Mouse (Mus musculus): ENCODE measurements around the gene Pacrg. TPM values are rescaled to one million over a fixed set of nuclear protein-coding genes. Genes with fewer than 3 reads are reported as not detected.
A peak's percentile ranks its signal among the peaks of the same experiment; 100 is the strongest.

Pacrg gene
- 1.0 and 2.0 TPM in 2 replicates for polyA plus RNA-seq (2015; fragmentation: Nextera tagmentation; extraction: Ambion mirVana)

DNA sequence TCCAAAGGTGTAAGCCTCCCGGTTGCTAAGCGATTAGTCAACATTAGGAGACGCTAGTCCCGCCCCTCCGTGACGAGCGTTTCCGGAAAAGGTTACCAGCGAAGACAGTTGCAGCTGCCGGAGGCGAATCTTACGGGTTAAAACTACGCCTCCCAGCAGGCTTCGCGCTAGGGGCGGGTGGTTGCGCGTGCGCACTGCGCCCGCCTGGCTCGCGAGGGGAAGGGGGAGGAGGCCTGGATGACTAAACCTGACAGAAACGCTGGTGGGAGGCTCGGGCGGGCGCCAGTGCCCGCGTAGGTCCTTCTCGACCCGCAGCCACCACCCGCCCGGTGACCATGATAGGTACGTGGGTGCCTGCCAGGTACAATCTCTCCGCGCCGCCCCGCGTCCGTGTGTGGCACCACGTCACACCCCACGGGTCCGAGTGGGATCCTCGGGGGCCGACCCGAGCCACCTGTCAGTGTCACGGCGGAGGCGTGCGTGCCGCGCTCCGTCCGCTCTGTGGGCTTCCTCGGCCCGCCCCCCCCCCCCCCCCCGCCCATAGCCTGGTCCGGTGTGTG lies at the start of gene Pacrg, which contains the start of gene Prkn:
Gene Pacrg, minus strand, starts transcription at position 164 of the 560 bp plus-strand sequence.
Gene Prkn, plus strand, starts transcription at position 237 of the 560 bp plus-strand sequence.
- H3K9ac ChIP-seq = peak within 1 kb of the TSS; percentile 65
- no peaks in the 10 kb centered on the region for H3K36me3 ChIP-seq
- WGBS = 0% methylated on average over 48 of the region's 58 CpGs
- H3K4me1 ChIP-seq = peaks cover 4% of the 10 kb centered on the region; the same call in 1 of the 2 replicates
- H3K27me3 ChIP-seq (replicated peaks) = no peaks in the 10 kb centered on the region
- peak within 1 kb of the TSS; percentile 77 for H3K4me3 ChIP-seq (replicated peaks)
- peak within 1 kb of the TSS; percentile 61 for H3K27ac ChIP-seq
- ATAC-seq (ENCODE audit: insufficient read depth, low FRiP score, low read depth) = peak; percentile 95
- no peaks in the 10 kb centered on the region for H3K9me3 ChIP-seq
- peak within 1 kb of the TSS; percentile 90 for H3K4me2 ChIP-seq

DNA sequence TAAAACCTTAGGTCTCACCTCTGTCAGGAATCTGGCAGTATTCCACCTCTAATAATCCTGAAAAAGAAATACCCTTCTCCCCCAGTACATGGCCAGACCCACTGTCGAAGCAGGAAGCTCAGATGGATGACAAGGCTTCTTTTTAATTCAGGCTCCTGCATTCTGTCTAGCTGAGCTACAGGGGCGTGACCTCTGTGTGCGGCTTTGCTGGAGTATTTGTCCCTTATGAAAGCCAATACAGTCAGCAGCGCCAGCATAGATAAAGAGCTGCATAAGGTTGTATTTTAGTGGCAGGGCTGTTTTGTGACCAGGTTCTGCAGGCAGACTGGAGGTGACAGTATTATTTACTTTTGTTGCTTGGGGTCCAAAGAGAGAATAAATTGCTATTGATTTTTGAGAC lies 47.8 kb upstream of the Pacrg start:
- Histone ChIP-seq H3K9me3 (no peaks in the 10 kb centered on the region), H3K4me2 (no peak overlapping the region), H3K9ac (no peak overlapping the region), H3K4me3 (replicated peaks) (no peak overlapping the region), H3K4me1 (no peaks in the 10 kb centered on the region), H3K27ac (no peak overlapping the region), H3K27me3 (replicated peaks) (no peaks in the 10 kb centered on the region), H3K36me3 (no peaks in the 10 kb centered on the region)
- no peak for ATAC-seq (ENCODE audit: insufficient read depth, low FRiP score, low read depth)
- WGBS = 35% methylated on average over 4 of the region's 4 CpGs

DNA sequence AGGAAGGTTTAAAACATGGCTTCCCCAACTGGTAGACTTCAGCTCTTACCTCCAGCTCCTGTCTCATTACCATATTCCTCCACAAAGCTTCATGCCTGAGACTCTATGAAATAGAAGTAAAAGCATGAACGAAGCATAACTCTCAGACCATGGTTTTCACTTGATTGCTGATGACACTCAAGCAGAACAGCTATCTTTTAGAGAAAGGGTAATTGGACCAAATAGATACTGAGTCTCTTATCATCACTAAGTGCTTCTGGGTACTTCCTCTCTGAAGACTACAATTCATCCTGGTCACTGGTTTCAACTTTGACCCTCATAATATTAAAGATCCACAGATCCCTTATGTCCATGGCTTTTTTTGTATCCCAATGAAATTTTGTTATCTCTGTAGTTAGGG lies 42.1 kb upstream of the Pacrg start:
- Histone ChIP-seq H3K27me3 (replicated peaks) (no peaks in the 10 kb centered on the region), H3K36me3 (no peaks in the 10 kb centered on the region), H3K4me1 (no peaks in the 10 kb centered on the region), H3K27ac (no peak overlapping the region), H3K4me3 (replicated peaks) (no peak overlapping the region), H3K9ac (no peak overlapping the region), H3K9me3 (no peaks in the 10 kb centered on the region), H3K4me2 (no peak overlapping the region)
- no peak for ATAC-seq (ENCODE audit: insufficient read depth, low FRiP score, low read depth)
- 82% methylated on average over 1 of the region's 1 CpGs for WGBS

DNA sequence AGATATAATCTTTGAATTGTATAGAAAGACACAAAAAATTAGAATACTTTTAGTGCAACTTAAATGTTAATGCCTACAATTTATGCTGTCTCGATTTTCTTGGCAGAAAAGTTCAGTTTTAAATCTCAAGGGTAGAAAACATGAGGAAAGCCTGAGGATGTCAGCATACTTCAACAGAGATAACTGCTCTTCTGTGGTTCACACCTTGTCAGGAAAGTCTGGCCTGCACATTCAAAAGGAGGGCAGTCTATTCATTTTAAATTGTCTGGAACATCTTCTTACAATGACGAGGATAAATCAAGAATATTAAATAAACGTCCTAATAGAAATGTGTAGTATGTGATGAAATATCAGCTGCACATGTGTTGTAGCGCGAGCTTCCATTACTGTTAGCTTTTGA lies 38.9 kb upstream of the Pacrg start:
- H3K27ac ChIP-seq = no peak overlapping the region
- WGBS = 78% methylated on average over 5 of the region's 5 CpGs

DNA sequence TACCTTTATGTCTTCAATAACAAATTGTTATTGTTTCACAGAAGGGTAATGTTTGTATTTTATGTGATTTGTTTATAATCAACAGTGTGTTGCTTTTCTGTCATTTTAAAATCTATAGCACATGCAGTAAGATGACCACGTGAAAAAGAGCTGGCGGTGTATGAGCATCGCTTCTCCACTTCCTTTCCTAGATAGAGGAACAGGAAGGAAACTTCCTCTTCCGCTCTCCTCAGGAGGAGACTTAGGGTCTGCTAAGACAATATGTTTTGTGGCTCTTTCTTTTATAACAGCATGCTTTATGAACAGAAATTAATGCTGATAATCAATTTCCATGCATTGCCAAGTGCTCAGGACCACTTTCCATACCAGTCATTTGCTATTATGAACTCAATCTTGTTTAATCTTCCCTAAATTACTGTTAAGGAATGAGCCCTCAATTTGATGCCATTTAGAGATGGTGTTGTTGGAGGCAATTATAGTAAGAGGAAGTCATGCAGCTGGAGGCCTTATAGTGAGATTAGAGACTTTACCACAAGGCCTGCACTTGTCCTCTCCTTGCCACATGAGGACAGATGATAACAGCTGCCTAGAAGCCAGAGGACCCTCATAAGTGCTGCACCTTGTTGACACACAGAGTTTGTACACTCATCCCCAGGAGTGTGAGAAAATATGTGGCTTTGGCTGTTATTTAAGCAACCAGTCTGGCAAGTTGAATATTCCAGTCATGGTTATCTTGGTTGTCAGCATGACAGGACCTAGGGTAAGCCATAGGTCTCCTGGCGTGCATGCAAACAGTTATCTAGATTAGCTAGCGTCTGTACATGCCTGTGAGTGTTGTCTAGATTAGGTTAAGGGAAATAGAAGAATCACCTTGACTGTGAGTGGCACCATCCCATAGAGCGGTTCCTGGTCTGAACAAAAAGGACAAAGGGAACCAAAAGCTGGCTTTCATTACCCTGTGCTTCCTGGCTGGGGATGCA lies 34.4 kb upstream of the Pacrg start:
- no peaks in the 10 kb centered on the region for H3K4me1 ChIP-seq
- H3K9ac ChIP-seq = no peak overlapping the region
- ATAC-seq (ENCODE audit: insufficient read depth, low FRiP score, low read depth) = no peak
- no peak overlapping the region for H3K4me3 ChIP-seq (replicated peaks)
- no peaks in the 10 kb centered on the region for H3K27me3 ChIP-seq (replicated peaks)
- H3K36me3 ChIP-seq = no peaks in the 10 kb centered on the region
- H3K9me3 ChIP-seq = no peaks in the 10 kb centered on the region
- no peak overlapping the region for H3K4me2 ChIP-seq
- WGBS = 76% methylated on average over 7 of the region's 7 CpGs
- no peak overlapping the region for H3K27ac ChIP-seq

More for the DNA sequence above, 38.9 kb upstream of the Pacrg start:
- Histone ChIP-seq H3K4me1 (no peaks in the 10 kb centered on the region), H3K4me3 (replicated peaks) (no peak overlapping the region), H3K9me3 (no peaks in the 10 kb centered on the region), H3K9ac (no peak overlapping the region), H3K4me2 (no peak overlapping the region), H3K27me3 (replicated peaks) (no peaks in the 10 kb centered on the region), H3K36me3 (no peaks in the 10 kb centered on the region)
- ATAC-seq (ENCODE audit: insufficient read depth, low FRiP score, low read depth) = no peak

DNA sequence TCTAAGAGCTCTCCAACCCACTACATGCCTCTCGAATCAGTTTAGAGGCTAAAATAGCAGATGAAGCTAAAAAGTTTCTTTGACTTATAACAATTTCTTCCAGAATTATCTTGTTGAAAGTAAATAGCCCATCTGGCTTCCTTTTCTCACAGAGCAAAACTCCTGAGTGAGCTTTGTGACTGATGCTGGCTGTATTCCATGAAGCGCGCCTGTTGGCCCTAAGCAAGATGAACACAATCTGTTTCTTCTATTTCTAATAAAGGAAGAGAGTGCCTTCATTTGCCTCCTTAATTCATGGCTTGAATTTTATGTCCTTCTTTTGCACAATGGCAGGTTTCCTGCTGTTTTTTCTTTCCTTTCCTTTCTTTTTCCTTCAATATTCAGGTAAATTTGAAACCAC lies 14.1 kb upstream of the Pacrg start:
- no peaks in the 10 kb centered on the region for H3K9me3 ChIP-seq
- 80% methylated on average over 3 of the region's 3 CpGs for WGBS
- no peak overlapping the region for H3K9ac ChIP-seq
- ATAC-seq (ENCODE audit: insufficient read depth, low FRiP score, low read depth) = no peak
- no peaks in the 10 kb centered on the region for H3K4me1 ChIP-seq
- H3K4me3 ChIP-seq (replicated peaks) = no peak overlapping the region
- no peaks in the 10 kb centered on the region for H3K36me3 ChIP-seq
- no peak overlapping the region for H3K27ac ChIP-seq
- H3K4me2 ChIP-seq = no peak overlapping the region
- no peaks in the 10 kb centered on the region for H3K27me3 ChIP-seq (replicated peaks)

DNA sequence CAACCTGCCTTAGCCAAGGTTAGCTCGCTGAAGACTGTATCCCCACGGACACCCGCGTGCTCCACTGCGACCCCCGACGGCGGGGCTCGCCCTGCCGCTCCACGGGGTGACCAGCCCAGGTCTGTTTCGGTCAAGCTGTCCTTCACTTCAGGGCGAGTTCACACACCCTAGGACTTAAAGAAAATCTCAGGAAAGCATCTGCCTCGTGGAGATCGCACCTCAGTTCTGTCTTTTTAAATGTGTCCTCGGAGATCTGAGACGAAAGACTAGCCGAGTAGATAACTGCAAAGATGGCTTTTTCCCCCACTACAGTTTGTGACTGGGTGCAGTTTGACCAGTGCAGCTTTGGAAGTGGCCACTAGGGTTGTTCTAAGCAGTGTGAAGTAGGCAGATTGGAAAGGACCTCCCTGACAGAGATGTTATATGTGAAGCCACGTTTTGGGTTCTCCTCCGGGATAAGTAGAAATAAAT lies 655 bp upstream of the Pacrg start:
- no peaks in the 10 kb centered on the region for H3K9me3 ChIP-seq
- WGBS = 2% methylated on average over 20 of the region's 20 CpGs
- H3K4me3 ChIP-seq (replicated peaks) = peak overlapping the region; percentile 77
- peaks cover 4% of the 10 kb centered on the region; the same call in 1 of the 2 replicates for H3K4me1 ChIP-seq
- peak overlapping the region; percentile 90 for H3K4me2 ChIP-seq
- peak; percentile 53 for ATAC-seq (ENCODE audit: insufficient read depth, low FRiP score, low read depth)
- H3K27ac ChIP-seq = no peak overlapping the region; the same call in 1 of the 2 replicates
- no peaks in the 10 kb centered on the region for H3K36me3 ChIP-seq
- H3K9ac ChIP-seq = peak overlapping the region; percentile 65; the same call in 1 of the 2 replicates
- no peaks in the 10 kb centered on the region for H3K27me3 ChIP-seq (replicated peaks)

DNA sequence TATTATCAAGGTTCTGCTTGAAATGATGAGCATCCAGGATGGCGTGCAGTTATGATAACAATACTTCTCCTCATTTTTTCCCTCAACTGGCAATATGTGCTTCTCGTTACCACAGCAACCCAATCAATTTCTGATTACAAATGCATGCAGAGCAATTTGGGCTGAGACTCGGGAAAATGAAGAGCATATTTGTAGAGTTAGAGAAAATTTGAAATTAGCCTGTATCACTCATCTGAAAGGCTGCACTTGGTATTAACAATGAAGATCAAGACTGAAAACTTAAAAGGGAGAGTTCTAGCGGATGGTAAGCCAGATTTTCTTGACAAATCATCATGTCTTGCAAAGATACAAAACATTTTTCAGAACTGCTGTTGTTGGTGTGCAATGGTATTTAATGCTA lies 21.1 kb downstream of the Pacrg start:
- Histone ChIP-seq H3K4me3 (replicated peaks) (no peak overlapping the region), H3K9ac (no peak overlapping the region), H3K4me1 (no peaks in the 10 kb centered on the region), H3K4me2 (no peak overlapping the region), H3K27ac (no peak overlapping the region), H3K9me3 (no peaks in the 10 kb centered on the region), H3K27me3 (replicated peaks) (no peaks in the 10 kb centered on the region), H3K36me3 (no peaks in the 10 kb centered on the region)
- no peak for ATAC-seq (ENCODE audit: insufficient read depth, low FRiP score, low read depth)
- WGBS = 79% methylated on average over 4 of the region's 4 CpGs

DNA sequence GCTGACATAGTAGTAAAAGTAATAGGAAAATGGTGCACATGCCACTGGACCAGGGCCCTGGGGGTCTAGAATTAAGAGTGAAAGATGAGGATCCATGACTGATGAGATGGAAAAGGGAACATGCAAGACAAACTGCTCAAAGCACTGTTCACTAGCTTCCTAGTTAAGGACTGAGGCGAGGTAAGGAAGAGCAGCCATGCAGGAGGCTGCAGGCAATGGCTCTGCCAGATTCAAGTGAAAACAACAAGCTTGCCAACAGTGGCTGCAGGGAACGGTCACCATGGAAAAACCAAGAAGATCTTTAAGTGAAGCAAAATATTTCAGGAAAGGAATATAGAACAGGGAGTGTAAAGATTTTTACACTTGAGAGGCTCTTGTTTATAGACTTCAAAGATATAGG lies 31.5 kb downstream of the Pacrg start:
- H3K4me1 ChIP-seq = no peaks in the 10 kb centered on the region
- H3K4me2 ChIP-seq = no peak overlapping the region
- no peak overlapping the region for H3K27ac ChIP-seq
- ATAC-seq (ENCODE audit: insufficient read depth, low FRiP score, low read depth) = no peak
- no peaks in the 10 kb centered on the region for H3K36me3 ChIP-seq
- no peak overlapping the region for H3K9ac ChIP-seq
- H3K9me3 ChIP-seq = no peaks in the 10 kb centered on the region
- H3K27me3 ChIP-seq (replicated peaks) = no peaks in the 10 kb centered on the region
- H3K4me3 ChIP-seq (replicated peaks) = no peak overlapping the region
- WGBS = 89% methylated on average over 2 of the region's 2 CpGs

DNA sequence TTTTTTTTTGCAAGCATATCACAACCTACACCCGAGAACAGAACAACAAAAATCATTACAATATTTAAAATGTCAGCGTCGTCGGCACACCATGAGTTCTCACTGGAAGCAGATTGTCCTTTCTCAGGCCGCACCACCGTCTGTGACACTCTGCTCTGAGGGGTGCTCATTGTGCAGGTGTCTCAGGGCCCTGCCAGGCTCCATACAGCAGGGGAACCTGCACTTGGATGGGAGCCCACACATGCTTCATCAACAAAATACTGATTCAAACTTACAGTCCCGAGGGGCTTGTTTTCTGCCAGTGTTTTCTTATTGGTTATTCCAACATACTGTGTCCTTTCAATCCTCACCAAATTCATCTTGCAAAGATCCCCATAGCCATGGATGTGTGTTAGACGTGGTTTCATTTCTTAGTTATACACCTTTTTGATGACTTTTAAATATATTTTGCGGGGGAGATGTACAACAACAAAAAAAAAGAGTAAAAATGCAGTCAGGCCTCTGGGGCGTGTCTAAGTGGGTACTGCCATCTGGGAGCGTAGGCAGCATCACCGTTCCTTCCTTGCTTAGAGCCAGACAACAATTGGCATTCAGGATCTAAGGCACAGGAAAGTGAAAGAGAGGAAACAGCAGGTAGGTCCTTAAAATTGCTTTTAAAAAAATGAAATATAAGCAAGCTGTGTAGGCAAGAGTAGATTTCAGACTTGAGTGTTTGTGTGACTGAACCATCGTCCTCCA lies 32.7 kb downstream of the Pacrg start:
- no peaks in the 10 kb centered on the region for H3K36me3 ChIP-seq
- no peaks in the 10 kb centered on the region for H3K9me3 ChIP-seq
- no peak overlapping the region for H3K27ac ChIP-seq
- H3K4me3 ChIP-seq (replicated peaks) = no peak overlapping the region
- no peak for ATAC-seq (ENCODE audit: insufficient read depth, low FRiP score, low read depth)
- WGBS = 85% methylated on average over 13 of the region's 13 CpGs
- no peaks in the 10 kb centered on the region for H3K4me1 ChIP-seq
- no peak overlapping the region for H3K4me2 ChIP-seq
- no peaks in the 10 kb centered on the region for H3K27me3 ChIP-seq (replicated peaks)
- H3K9ac ChIP-seq = no peak overlapping the region

DNA sequence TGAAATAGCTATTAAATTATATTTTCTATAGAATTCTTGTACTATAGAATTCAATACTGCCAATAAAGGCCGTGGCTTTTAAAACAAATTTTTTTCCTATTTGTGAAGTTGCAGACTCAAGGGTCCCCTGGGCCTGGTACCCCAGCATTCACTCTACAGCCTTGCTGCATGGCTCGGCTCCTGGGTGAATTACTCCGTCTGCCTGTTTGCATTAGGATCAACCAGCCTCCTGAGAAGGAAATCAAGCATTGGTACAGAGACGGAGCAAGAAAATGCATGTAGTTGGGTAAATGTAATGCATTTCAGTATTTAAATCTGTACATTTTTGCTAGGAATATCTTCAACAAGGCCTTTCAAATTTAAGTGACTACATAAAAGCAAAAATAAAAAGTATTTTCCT lies 33.4 kb downstream of the Pacrg start:
- H3K9me3 ChIP-seq = no peaks in the 10 kb centered on the region
- no peaks in the 10 kb centered on the region for H3K27me3 ChIP-seq (replicated peaks)
- no peaks in the 10 kb centered on the region for H3K36me3 ChIP-seq
- H3K4me2 ChIP-seq = no peak overlapping the region
- H3K27ac ChIP-seq = no peak overlapping the region
- no peaks in the 10 kb centered on the region for H3K4me1 ChIP-seq
- H3K4me3 ChIP-seq (replicated peaks) = no peak overlapping the region
- 79% methylated on average over 4 of the region's 4 CpGs for WGBS
- no peak overlapping the region for H3K9ac ChIP-seq
- ATAC-seq (ENCODE audit: insufficient read depth, low FRiP score, low read depth) = no peak

Data from stomach, embryonic 15.5 days (tissue).